Mouse (Mus musculus) skeletal muscle tissue, adult 2 months (tissue): ENCODE measurements around the gene Ptprt.

Experiments
- DNase-seq: peaks from one replicate; pipeline ENCODE4 v3.0.0-alpha.2; 2012; ENCODE audit warnings: low read depth, low spot score

The Ptprt gene

GRCm38 (mm10) chr2:161549577-161549976, 1111.4 kb downstream of the Ptprt start:
- DNase-seq = no peak

DNA sequence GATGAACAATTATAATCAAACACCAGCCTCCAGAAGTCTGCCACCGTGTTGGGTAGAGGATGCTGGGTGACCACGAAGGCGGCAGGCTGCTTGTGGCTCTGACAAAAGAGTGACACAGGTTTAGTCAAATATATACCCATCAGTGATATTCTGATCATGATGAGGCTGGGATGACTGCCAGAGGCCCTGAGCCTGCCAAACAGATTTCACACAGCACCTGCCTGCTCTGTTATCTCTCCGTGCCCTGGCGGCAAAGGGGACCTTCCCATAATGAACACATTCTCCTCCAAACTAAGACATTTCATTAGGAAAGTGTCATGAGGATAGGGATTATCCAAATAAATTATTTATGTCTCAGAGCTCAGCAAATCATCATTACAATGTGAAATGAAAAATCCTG, 1113.6 kb downstream of the Ptprt start:
- no peak for DNase-seq

- DNase-seq = no peak
Observed at GRCm38 (mm10) chr2:161545406-161545805, 1115.5 kb downstream of the Ptprt start.

- no peak for DNase-seq
Observed at GRCm38 (mm10) chr2:161534151-161534550, 1126.8 kb downstream of the Ptprt start.

GRCm38 (mm10) chr2:161527192-161527591, 1133.8 kb downstream of the Ptprt start:
- no peak for DNase-seq

DNA sequence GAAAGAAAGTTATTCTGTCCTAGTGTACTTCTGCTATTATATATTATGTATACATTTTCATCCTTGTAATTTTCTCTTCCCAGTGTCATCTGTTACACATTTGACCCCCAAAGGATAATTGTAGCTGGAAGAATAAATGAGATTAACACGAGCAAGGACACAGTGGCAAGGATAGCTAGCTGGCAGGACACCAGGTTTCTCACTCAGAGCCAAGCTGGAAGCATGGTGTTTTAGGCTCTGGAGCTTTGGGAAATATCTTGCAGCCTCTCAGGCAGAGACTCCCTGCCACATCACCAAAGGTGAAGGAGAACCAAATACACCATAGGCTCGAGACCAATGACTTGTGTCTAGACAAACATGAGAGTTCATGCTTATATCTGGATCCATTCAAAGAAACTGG, 1141.3 kb downstream of the Ptprt start:
- peak; percentile 4 for DNase-seq

- no peak for DNase-seq
Observed at GRCm38 (mm10) chr2:161516921-161517320, 1144.0 kb downstream of the Ptprt start.

DNA sequence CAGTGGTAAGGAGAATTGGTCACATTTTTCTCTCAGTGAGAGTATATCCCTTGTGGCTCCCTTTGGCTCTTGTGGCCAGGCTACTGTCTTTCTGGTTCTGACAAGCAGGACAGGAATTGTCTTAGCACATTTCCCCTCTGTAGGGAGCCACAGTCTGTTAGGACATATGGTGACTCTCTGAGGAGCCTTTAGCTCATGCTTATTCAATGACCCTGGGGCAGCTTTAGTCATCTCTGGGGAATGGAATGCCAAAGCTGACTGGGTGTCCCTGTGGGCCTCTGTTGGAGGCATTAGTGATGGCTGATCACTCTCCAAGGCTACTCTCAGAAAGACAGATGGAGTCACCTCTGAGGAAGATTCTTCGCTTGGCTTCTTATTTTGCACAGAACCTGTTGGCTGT, 1147.7 kb downstream of the Ptprt start:
- no peak for DNase-seq

DNA sequence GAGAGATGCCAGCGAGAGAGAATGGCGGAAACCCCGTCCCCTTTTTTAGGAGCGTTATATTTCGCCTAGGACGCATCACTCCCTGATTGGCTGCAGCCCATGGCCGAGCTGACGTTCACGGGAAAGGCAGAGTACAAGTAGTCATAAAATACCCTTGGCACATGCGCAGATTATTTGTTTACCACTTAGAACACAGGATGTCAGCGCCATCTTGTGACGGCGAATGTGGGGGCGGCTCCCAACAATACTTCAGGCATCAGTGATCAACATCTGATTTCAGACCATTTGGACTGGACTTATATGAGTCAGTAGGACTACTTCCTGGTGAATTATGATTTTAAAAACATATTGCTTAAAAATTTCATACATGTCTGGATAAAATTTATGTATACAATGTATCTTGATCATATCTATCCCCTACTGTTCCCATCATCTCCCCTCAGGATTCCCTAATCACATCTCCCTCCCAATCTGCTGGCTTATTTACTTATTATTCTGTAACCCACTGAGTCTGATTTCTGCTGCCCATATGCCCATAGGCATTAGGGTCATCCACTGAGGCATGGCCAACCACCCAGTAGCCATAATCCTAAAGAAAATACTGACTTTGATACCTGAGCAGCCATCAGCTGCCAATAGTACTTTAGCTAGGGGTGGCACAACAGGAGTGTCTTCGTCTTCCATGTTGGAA, 1148.9 kb downstream of the Ptprt start:
- DNase-seq = peak; percentile 49

- DNase-seq = no peak
Observed at GRCm38 (mm10) chr2:161511101-161511759, 1149.7 kb downstream of the Ptprt start.

- no peak for DNase-seq
Observed at GRCm38 (mm10) chr2:161499097-161499899, 1161.6 kb downstream of the Ptprt start.

DNA sequence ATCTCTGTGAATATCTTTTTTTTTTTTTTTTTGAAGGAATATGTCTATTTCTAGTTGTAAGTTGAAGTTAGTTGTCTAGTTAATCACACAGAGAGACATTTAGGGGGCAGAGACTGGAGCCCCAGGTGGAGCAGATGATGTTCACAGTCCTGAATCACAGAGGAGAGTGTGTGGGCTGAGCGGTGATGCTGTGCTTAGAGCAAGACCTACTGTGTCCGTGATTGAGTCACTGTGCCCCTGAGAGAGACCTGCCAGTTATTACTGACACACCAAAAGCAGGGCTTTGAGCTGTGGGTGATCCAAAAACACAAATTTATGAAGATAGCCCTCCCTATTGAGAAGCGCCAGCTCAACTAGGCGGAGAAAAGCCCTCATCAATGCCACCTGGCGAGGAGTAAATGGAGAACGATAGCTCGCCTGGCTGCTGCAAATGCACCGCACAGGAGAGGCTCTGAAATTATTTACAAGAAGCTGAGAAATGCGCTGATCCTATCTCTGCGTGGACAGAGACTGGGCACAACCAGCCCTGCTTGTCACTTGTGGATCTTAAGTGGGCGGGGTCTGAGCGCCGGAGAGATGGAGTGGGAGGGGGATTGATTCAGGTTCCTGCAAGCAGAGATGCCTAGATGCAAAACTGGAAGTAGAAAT, 1162.4 kb downstream of the Ptprt start:
- DNase-seq = no peak

DNA sequence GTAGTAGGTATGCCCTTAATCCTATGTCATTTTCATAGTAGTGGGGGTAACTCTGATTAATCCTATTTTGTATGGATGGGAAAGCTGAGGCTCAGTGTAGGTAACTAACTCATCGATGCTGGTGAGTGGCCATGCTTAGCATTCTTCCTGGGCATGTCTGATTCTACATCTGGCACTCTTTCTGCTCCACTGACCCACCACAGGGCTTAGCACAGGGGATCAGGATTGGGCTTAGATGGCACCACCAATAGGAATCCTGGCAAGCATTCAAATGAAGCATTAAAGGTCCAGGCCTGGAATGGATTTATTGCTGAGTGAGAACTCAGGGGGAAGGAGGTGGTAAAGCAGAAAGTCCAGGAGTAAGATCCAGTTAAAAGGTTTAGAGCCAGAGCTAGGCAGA, 1179.2 kb downstream of the Ptprt start:
- DNase-seq = no peak

- DNase-seq = no peak
Observed at GRCm38 (mm10) chr2:161480445-161480844, 1180.5 kb downstream of the Ptprt start.
